Mouse (Mus musculus) embryo, embryonic 10 days (tissue): ENCODE results near the gene Adamts13.

Experiments used
- DNase-seq: peaks from one replicate; pipeline ENCODE4 v3.0.0-alpha.2; 2015; ENCODE audit warnings: low spot score

Adamts13 gene

GRCm38 (mm10) chr2:27037008-27037407 lies 63.8 kb downstream of the Adamts13 start:
- no peak for DNase-seq

- peak; percentile 89 for DNase-seq
These were observed 65.4 kb downstream of the Adamts13 start for GRCm38 (mm10) chr2:27038596-27038995.

- DNase-seq = peak; percentile 49
These were observed 66.1 kb downstream of the Adamts13 start for GRCm38 (mm10) chr2:27039286-27039685.

- no peak for DNase-seq
These were observed 69.1 kb downstream of the Adamts13 start for GRCm38 (mm10) chr2:27042131-27042844.

GRCm38 (mm10) chr2:27043461-27043860 lies 70.2 kb downstream of the Adamts13 start:
- DNase-seq = peak; percentile 86

- DNase-seq = no peak
These were observed 71.0 kb downstream of the Adamts13 start for GRCm38 (mm10) chr2:27044166-27044565.

GRCm38 (mm10) chr2:27044641-27045040 lies 71.4 kb downstream of the Adamts13 start:
- no peak for DNase-seq

GRCm38 (mm10) chr2:27045979-27046770 lies 73.0 kb downstream of the Adamts13 start:
- DNase-seq = no peak

GRCm38 (mm10) chr2:27049408-27049807 lies 76.2 kb downstream of the Adamts13 start:
- peak; percentile 23 for DNase-seq

- no peak for DNase-seq
These were observed 85.0 kb downstream of the Adamts13 start for GRCm38 (mm10) chr2:27058251-27058650.

- DNase-seq = no peak
These were observed 85.5 kb downstream of the Adamts13 start for GRCm38 (mm10) chr2:27058751-27059150.

GRCm38 (mm10) chr2:27059187-27059586 lies 86.0 kb downstream of the Adamts13 start:
- no peak for DNase-seq
